Mouse (Mus musculus): ENCODE results near the gene Rccd1. TPM values are rescaled to one million over a fixed set of nuclear protein-coding genes. Genes with fewer than 3 reads are reported as not detected.
"Not testable (repeated sequence)": the region's sequence is repeated elsewhere in the genome, so short reads cannot be mapped to it uniquely, and the experiment has no call there.

The Rccd1 gene
- polyA plus RNA-seq, 1 experiment from 2014 or later: 13.9 TPM

GRCm38 (mm10) chr7:80342858-80343257 lies 18.6 kb upstream of the Rccd1 start, which contains the start of gene Hddc3:
Gene Hddc3, plus strand, starts transcription at chr7:80343104.
- ATAC-seq (replicated peaks): peak; percentile 41
- Histone ChIP-seq H3K27me3 (replicated peaks) (no peaks in the 10 kb centered on the region), H3K4me2 (peak within 1 kb of the TSS; percentile 60), H3K9me3 (no peaks in the 10 kb centered on the region), H3K36me3 (replicated peaks) (no peaks in the 10 kb centered on the region), H3K4me1 (peaks cover 46% of the 10 kb centered on the region), H3K4me3 (peak within 1 kb of the TSS; percentile 55), H3K9ac (peak within 1 kb of the TSS; percentile 71), H3K27ac (peak within 1 kb of the TSS; percentile 82)
- WGBS: 1% methylated on average over 25 of the region's 25 CpGs

GRCm38 (mm10) chr7:80341793-80342192 lies 17.5 kb upstream of the Rccd1 start:
- 0 out of 2 replicates have a peak overlapping the region, but pooled peaks have one; percentile 10 for H3K27ac ChIP-seq

GRCm38 (mm10) chr7:80340793-80341192 lies 16.5 kb upstream of the Rccd1 start, which contains the start of gene Unc45a:
Gene Unc45a, minus strand, starts transcription at chr7:80341005.
- 3% methylated on average over 11 of the region's 11 CpGs for WGBS
- H3K9me3 ChIP-seq: no peaks in the 10 kb centered on the region
- H3K4me1 ChIP-seq: peaks cover 55% of the 10 kb centered on the region
- H3K4me2 ChIP-seq: peak within 1 kb of the TSS; percentile 90
- H3K27me3 ChIP-seq (replicated peaks): no peaks in the 10 kb centered on the region
- H3K9ac ChIP-seq: peak within 1 kb of the TSS; percentile 55
- H3K4me3 ChIP-seq: peak within 1 kb of the TSS; percentile 68
- peak; percentile 48 for ATAC-seq (replicated peaks)
- H3K27ac ChIP-seq: peak within 1 kb of the TSS; percentile 92
- peaks cover 15% of the 10 kb centered on the region for H3K36me3 ChIP-seq (replicated peaks)

More at GRCm38 (mm10) chr7:80341793-80342192, 17.5 kb upstream of the Rccd1 start:
- no peak overlapping the region for H3K4me2 ChIP-seq
- ATAC-seq (replicated peaks): no peak
- peaks cover 55% of the 10 kb centered on the region for H3K4me1 ChIP-seq
- H3K4me3 ChIP-seq: no peak overlapping the region
- H3K36me3 ChIP-seq (replicated peaks): peaks cover 6% of the 10 kb centered on the region
- no peak overlapping the region for H3K9ac ChIP-seq
- H3K9me3 ChIP-seq: no peaks in the 10 kb centered on the region
- 57% methylated on average over 7 of the region's 7 CpGs for WGBS
- H3K27me3 ChIP-seq (replicated peaks): no peaks in the 10 kb centered on the region

GRCm38 (mm10) chr7:80339793-80340628 lies 15.8 kb upstream of the Rccd1 start:
- peak; percentile 97 for ATAC-seq (replicated peaks)
- WGBS: under 1% methylated on average over 45 of the region's 45 CpGs
- Histone ChIP-seq H3K9ac (peak overlapping the region; percentile 55), H3K27me3 (replicated peaks) (no peaks in the 10 kb centered on the region), H3K4me3 (peak overlapping the region; percentile 68), H3K27ac (peak overlapping the region; percentile 92), H3K4me1 (peaks cover 58% of the 10 kb centered on the region), H3K9me3 (no peaks in the 10 kb centered on the region), H3K36me3 (replicated peaks) (peaks cover 22% of the 10 kb centered on the region), H3K4me2 (peak overlapping the region; percentile 90)

GRCm38 (mm10) chr7:80339371-80339770 lies 15.1 kb upstream of the Rccd1 start:
- peaks cover 26% of the 10 kb centered on the region for H3K36me3 ChIP-seq (replicated peaks)
- peak overlapping the region; percentile 74 for H3K9ac ChIP-seq
- peak overlapping the region; percentile 79 for H3K27ac ChIP-seq
- WGBS: 6% methylated on average over 17 of the region's 17 CpGs
- no peaks in the 10 kb centered on the region for H3K27me3 ChIP-seq (replicated peaks)
- ATAC-seq (replicated peaks): 0 out of 2 replicates have a peak, but pooled peaks have one; percentile 13
- peak overlapping the region; percentile 90 for H3K4me2 ChIP-seq
- peaks cover 58% of the 10 kb centered on the region for H3K4me1 ChIP-seq
- no peaks in the 10 kb centered on the region for H3K9me3 ChIP-seq
- H3K4me3 ChIP-seq: peak overlapping the region; percentile 68

GRCm38 (mm10) chr7:80336932-80337331 lies 12.7 kb upstream of the Rccd1 start:
- over 99% methylated on average over 3 of the region's 3 CpGs for WGBS

GRCm38 (mm10) chr7:80334848-80335247 lies 10.6 kb upstream of the Rccd1 start:
- H3K4me1 ChIP-seq: peaks cover 26% of the 10 kb centered on the region
- H3K27ac ChIP-seq: no peak overlapping the region
- no peak overlapping the region for H3K4me3 ChIP-seq
- 90% methylated on average over 4 of the region's 4 CpGs for WGBS
- ATAC-seq (replicated peaks): no peak
- no peak overlapping the region for H3K4me2 ChIP-seq
- H3K9me3 ChIP-seq: no peaks in the 10 kb centered on the region
- H3K36me3 ChIP-seq (replicated peaks): peaks cover 66% of the 10 kb centered on the region
- H3K27me3 ChIP-seq (replicated peaks): no peaks in the 10 kb centered on the region
- no peak overlapping the region for H3K9ac ChIP-seq

More at GRCm38 (mm10) chr7:80336932-80337331, 12.7 kb upstream of the Rccd1 start:
- no peak overlapping the region for H3K27ac ChIP-seq
- H3K9ac ChIP-seq: no peak overlapping the region
- no peak for ATAC-seq (replicated peaks)
- peaks cover 47% of the 10 kb centered on the region for H3K36me3 ChIP-seq (replicated peaks)
- H3K9me3 ChIP-seq: no peaks in the 10 kb centered on the region
- H3K27me3 ChIP-seq (replicated peaks): no peaks in the 10 kb centered on the region
- H3K4me3 ChIP-seq: no peak overlapping the region
- peaks cover 42% of the 10 kb centered on the region for H3K4me1 ChIP-seq
- no peak overlapping the region for H3K4me2 ChIP-seq

- no peak for ATAC-seq (replicated peaks)
- no peak overlapping the region for H3K4me3 ChIP-seq
- 94% methylated on average over 19 of the region's 19 CpGs for WGBS
These were observed 7.2 kb upstream of the Rccd1 start for GRCm38 (mm10) chr7:80331433-80331832.

GRCm38 (mm10) chr7:80330278-80330677 lies 6.0 kb upstream of the Rccd1 start:
- WGBS: 88% methylated on average over 8 of the region's 8 CpGs
- ATAC-seq (replicated peaks): no peak
- H3K4me3 ChIP-seq: no peak overlapping the region

More at GRCm38 (mm10) chr7:80331433-80331832, 7.2 kb upstream of the Rccd1 start:
- H3K27me3 ChIP-seq (replicated peaks): no peaks in the 10 kb centered on the region
- no peak overlapping the region for H3K9ac ChIP-seq
- no peak overlapping the region for H3K27ac ChIP-seq
- H3K4me1 ChIP-seq: peaks cover 3% of the 10 kb centered on the region; the same call in 1 of the 2 replicates
- H3K9me3 ChIP-seq: no peaks in the 10 kb centered on the region
- H3K4me2 ChIP-seq: no peak overlapping the region
- peaks cover 87% of the 10 kb centered on the region for H3K36me3 ChIP-seq (replicated peaks)

GRCm38 (mm10) chr7:80326076-80326475 lies 1.8 kb upstream of the Rccd1 start:
- H3K9ac ChIP-seq: no peak overlapping the region
- H3K4me1 ChIP-seq: peaks cover 26% of the 10 kb centered on the region
- 97% methylated on average over 19 of the region's 19 CpGs for WGBS
- no peak overlapping the region for H3K27ac ChIP-seq
- peaks cover 57% of the 10 kb centered on the region for H3K36me3 ChIP-seq (replicated peaks)
- no peaks in the 10 kb centered on the region for H3K9me3 ChIP-seq
- ATAC-seq (replicated peaks): no peak
- no peak overlapping the region for H3K4me2 ChIP-seq
- H3K4me3 ChIP-seq: no peak overlapping the region
- no peaks in the 10 kb centered on the region for H3K27me3 ChIP-seq (replicated peaks)

More at GRCm38 (mm10) chr7:80330278-80330677, 6.0 kb upstream of the Rccd1 start:
- Histone ChIP-seq H3K9ac (no peak overlapping the region), H3K4me2 (no peak overlapping the region), H3K4me1 (peaks cover 3% of the 10 kb centered on the region), H3K9me3 (no peaks in the 10 kb centered on the region), H3K27me3 (replicated peaks) (no peaks in the 10 kb centered on the region), H3K27ac (no peak overlapping the region), H3K36me3 (replicated peaks) (peaks cover 89% of the 10 kb centered on the region)

GRCm38 (mm10) chr7:80325292-80325868 lies 1.1 kb upstream of the Rccd1 start:
- Histone ChIP-seq H3K4me3 (no peak overlapping the region), H3K9ac (no peak overlapping the region), H3K4me2 (no peak overlapping the region), H3K4me1 (peaks cover 26% of the 10 kb centered on the region), H3K27me3 (replicated peaks) (no peaks in the 10 kb centered on the region), H3K27ac (peak overlapping the region; percentile 6; the same call in 1 of the 2 replicates), H3K9me3 (no peaks in the 10 kb centered on the region), H3K36me3 (replicated peaks) (peaks cover 52% of the 10 kb centered on the region)
- 92% methylated on average over 16 of the region's 16 CpGs for WGBS
- ATAC-seq (replicated peaks): no peak

GRCm38 (mm10) chr7:80324816-80325119 lies 514 bp upstream of the Rccd1 start:
- Histone ChIP-seq H3K4me2 (peak overlapping the region; percentile 71), H3K4me3 (peak overlapping the region; percentile 66; the same call in 1 of the 2 replicates), H3K36me3 (replicated peaks) (peaks cover 45% of the 10 kb centered on the region), H3K27ac (peak overlapping the region; percentile 90), H3K4me1 (peaks cover 26% of the 10 kb centered on the region)
- ATAC-seq (replicated peaks); H3K9me3 ChIP-seq; H3K9ac ChIP-seq; H3K27me3 ChIP-seq (replicated peaks): not testable (repeated sequence)
- WGBS: 44% methylated on average over 5 of the region's 5 CpGs
